Mouse (Mus musculus): ENCODE data around the gene Tra2a.

DNA sequence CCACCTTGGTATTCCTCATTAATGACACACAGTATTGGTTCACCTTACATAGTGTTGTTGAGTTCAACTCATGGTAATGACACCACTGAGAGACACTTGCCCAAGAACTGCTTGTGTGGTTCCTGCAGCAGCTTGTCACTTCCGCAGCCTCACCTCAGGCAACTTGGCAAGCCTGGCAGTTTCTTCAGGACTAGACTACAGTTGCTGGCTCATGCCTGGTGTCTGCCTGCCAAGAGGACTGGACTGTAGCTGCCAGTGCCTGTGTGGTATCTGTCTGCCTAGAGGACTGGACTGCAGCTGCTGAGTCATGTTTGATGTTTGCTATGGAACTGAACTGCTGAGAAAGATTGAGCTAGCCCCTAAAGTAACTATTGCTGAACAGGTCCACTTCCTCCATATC is 18.3 kb upstream of the Tra2a start:
- TF ChIP-seq CTCF (IDR thresholded peaks at IDR 0.05; ENCODE audit: control insufficient read depth, insufficient read depth, low read length): no peak
- TF ChIP-seq POLR2A (IDR thresholded peaks at IDR 0.05; ENCODE audit: borderline replicate concordance, control insufficient read depth, low read depth, low read length): no peak
